Mouse (Mus musculus) frontal cortex, postnatal 25 days (tissue): ENCODE results near the gene Btbd16.

Experiments
- DNase-seq, 2 experiments: peaks; one replicate each; pipeline ENCODE4 v3.0.0; 2022; ENCODE audit warnings: low spot score in 2 of 2

Btbd16 gene

GRCm38 (mm10) chr7:130862501-130862900, 88.6 kb downstream of the Btbd16 start:
- DNase-seq, result no peak

GRCm38 (mm10) chr7:130864711-130865110, 90.8 kb downstream of the Btbd16 start:
- DNase-seq, result no peak

- DNase-seq, result peak; percentile 93 to 98
These were observed 92.0 kb downstream of the Btbd16 start, which contains the start of gene Plekha1 for GRCm38 (mm10) chr7:130865613-130866591. Plekha1 (plus strand) TSS chr7:130865756.

GRCm38 (mm10) chr7:130866640-130867039, 92.8 kb downstream of the Btbd16 start:
- DNase-seq, result no peak

- no peak for DNase-seq
These were observed 93.4 kb downstream of the Btbd16 start for GRCm38 (mm10) chr7:130867256-130867655.
